Mouse (Mus musculus) adrenal gland, adult 2 months (tissue): ENCODE data around the gene Dmac2. TPM values are rescaled to one million over a fixed set of nuclear protein-coding genes. Genes with fewer than 3 reads are reported as not detected.
A peak's percentile ranks its signal among the peaks of the same experiment; 100 is the strongest.

ENCODE experiments used
- DNase-seq: peaks from one replicate; pipeline ENCODE4 v3.0.0; 2021
- polyA plus RNA-seq: library from polyadenylated mRNA; depleted of rRNA; stranded (reverse); fragments of >200 nt; gene quantifications from 2 replicates; pipeline ENCODE4 v1.2.3, GENCODE M21; 2012; rRNA removed
- total RNA-seq, 2 experiments: library from RNA; stranded (reverse); gene quantifications; 2 replicates each; pipeline ENCODE4 v1.2.3; 2021

Dmac2 gene
- total and polyA plus RNA-seq, 3 experiments, result 21.4 to 54.5 (median 35.3) TPM

DNA sequence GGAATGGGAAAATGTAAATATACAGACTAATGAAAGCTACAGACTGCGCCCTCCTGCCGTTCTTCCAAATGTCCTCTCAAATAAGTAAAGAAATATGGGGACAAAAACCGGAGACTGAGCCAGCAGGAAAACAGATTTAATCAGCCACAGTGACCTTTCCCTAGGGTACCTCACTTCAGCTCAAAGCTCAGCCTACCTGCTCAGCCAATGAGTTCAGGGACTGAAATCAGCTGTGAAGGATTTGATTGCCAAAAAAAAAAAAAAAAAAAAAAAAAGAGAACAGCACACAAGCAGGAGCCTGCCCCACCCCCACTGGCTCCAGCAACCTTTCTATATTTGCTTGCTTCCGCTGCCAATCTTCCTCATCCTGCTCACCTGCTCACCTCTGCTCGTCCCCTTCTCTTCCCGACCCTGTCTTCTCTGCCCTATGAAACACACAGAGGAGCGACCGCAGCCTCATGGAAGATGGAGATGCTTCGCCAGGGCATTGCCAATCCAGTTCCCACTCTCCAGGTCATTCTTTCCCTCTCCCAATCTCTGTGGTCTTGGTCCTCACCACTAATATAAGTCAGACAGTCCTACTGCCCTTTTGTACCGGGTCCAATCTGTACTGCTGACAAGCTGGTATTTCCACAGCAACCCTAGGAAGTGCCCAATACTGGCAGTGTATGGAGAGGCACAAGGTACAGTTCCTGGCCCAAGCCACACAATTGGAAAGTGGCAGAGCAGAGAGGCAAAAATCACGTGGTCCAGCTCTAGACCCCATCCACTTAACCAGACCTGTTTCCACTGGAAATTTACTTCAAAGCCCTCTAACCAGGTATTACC, 36.6 kb downstream of the Dmac2 start:
- DNase-seq, result peak; percentile 21

DNA sequence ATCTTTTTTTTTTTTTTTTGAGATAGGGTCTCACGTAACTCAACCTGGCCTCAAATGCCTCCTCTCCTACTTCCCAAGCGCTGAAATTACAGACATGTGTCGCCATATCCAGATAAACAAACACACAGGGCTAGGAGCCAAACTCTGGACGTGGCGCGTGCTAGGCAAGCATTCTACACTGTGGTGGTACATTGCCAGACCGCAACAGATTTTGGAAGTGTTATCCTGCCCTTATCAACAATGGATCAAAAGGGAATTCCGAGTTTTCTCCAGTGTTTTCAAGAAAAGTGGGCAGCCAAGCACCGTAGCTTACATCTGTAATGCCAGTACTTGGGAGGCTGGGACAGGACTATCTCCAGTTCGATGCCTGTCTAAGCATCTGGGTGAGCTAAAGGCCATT, 38.6 kb downstream of the Dmac2 start:
- DNase-seq, result peak; percentile 49

DNA sequence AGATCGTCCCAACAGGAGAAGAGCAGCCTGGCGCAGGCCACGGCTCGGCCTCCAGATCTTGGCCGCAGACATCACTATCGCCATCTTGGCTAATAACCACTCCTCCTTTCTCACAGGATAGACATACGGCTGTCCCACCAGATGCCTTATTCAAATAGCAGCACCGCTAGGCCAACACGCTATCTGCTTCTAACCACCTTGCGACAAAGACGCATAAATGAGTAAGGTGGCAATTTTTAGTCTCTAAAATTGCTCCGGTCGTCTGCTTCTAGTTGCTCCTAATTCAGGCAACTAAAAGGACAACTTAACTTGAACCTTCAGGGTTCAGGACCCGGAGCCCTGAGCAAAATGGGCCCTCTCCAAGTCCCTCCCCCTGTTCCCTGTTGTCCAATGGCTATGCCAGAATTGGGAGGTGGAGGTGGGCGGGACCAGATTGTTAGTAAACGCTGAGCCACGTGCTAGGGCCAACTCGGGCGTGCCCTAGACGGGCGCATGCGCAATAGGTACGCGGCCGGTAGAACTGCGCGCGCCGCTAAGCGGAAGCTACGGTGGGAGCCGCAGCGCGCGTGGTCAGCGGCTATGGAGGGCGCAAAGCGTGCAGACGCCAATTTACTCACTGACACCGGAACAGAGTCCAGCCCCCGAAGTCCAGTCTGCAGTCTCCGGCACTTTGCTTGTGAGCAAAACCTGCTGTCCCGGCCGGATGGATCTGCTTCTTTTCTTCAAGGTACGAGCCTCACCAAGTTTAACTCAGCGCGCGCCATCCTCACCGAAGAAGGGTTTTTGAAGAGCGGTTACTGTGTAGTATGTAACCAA, 39.7 kb downstream of the Dmac2 start, which contains the start of the genes Bckdha and Exosc5:
Gene Bckdha (minus strand): TSS at position 325 of the 816 bp plus-strand sequence.
Gene Exosc5 (plus strand): TSS at position 508 of the 816 bp plus-strand sequence.
- DNase-seq, result peak; percentile 99

DNA sequence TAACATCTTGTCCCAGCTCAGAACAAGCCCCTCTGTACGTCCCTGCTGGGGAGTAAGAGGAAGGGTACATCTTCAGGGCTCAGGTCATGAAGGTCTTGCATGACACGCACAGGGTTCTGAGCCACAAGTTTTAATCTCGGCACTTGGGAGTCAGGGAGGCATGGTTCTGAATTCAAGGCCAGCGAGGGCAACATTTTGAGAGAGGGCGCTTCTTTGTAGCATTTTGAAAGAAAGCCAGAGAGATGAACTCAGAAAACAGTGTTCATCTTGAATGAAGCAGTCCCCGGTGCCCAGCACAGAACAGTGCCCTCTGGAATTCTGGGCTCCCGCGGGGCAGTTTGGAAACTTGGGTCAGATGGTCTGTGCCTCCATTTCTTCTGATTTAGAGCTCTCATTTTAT, 47.2 kb downstream of the Dmac2 start:
- no peak for DNase-seq

DNA sequence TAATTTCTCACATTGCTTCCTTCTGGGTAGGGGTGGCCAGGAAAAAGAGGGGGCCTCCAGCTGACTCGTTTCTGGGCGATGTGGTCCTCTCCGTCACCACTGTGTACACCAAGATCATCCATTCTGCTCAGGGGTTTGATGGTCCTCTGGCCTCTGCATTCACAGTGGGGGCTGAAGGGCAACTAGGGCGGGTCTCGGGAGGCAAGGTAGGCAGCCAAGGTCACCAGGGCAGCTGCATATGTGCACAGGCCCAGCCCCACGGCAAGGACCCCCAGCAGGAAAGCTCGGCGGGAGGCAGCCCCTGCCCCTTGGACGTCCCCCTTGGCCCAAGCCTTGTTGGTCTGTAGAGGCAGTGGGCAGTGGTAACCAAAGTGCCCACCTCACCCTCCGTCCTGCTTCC, 49.9 kb downstream of the Dmac2 start:
- DNase-seq, result no peak

DNA sequence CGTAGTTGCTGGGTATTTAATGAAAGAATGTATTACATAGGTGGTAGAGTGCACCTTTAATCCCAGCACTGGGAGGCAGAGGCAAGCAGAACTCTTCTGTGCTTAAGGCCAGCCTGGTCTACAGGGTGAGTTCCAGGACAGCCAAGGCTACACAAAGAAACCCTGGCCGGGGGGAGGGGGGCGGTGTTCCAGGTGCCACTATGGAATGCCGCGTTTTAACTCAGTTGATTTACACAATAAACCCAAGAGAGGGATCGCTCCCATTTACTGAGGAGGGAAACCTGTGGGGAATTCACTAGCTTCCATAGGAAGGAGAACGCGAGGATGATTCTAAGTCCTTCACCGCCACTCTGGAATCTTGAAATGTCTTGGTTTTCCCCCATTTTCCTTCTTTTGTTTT, 50.4 kb downstream of the Dmac2 start:
- no peak for DNase-seq

DNA sequence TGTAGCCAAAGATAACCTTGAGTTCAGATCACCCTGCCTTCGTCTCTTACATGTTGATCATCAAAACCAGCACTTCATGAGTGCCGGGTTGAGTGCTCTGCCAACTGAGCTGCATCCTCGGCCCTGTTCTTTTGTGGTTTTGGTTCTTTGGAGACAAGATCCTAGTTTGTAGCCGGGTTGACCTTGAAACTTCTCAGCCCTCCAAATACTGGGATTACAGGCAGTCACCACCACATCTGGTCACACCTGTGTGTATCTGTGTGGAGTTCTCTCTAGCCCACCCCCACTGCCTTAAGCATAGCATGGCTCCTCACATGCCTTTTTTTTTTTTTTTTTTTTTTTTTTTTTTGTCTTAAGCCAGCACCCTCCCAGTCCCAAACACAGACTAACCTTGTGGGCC, 50.9 kb downstream of the Dmac2 start:
- DNase-seq, result no peak

DNA sequence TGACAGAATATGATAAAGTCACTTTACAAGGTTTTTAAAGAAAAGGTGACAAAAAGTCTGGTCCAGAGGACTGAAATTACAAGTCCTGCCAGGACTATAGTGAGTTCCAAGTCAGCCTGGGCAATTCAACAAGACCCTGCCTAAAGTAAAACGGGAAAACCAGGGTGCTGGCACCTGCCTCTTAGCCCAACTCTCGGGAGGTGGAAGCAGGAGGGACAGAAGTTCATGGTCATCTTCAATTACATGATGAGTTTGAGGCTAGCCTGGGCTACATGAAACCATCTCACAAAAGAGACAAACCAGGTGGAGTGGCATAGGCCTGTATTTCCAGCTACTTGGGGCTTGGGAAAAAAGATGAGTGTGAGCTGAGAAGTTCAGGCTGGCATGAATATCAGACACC, 52.5 kb downstream of the Dmac2 start:
- DNase-seq, result no peak

DNA sequence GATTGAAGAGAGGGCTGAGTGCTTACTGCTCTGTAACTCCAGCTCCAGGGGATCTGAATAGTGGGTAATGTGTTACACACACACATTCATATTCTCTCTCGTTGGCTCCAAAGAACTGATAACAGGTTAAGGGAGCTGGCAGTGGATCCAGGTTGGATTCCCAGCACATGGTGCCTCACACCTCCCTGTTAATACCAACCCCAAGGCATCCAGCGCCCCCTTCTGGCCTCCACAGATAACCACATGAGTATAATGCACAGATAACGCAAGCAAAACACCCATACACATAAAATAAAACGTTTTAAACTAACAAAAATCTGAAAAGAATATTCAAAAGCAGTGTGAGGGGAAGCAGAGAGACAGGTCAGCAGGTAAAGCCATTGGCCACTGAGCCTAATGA, 53.2 kb downstream of the Dmac2 start:
- DNase-seq, result no peak

DNA sequence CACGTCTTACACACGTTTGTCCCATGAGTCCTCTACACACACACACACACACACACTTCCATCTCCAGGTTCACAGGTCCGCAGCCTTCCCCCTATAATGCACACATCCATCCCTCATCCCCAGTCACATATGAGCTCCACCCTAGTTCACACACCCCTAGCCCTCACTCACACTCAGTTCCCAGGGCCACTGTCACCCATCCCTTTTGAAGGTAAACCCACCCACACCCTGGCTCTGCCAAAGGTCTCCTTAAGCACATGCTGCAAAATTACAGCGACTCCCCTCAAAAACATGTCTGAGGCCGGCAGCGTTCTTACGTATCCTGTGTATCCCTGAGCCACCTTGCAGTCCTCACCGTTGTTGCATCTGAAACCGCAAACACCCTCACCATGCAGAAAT, 55.1 kb downstream of the Dmac2 start:
- DNase-seq, result no peak

DNA sequence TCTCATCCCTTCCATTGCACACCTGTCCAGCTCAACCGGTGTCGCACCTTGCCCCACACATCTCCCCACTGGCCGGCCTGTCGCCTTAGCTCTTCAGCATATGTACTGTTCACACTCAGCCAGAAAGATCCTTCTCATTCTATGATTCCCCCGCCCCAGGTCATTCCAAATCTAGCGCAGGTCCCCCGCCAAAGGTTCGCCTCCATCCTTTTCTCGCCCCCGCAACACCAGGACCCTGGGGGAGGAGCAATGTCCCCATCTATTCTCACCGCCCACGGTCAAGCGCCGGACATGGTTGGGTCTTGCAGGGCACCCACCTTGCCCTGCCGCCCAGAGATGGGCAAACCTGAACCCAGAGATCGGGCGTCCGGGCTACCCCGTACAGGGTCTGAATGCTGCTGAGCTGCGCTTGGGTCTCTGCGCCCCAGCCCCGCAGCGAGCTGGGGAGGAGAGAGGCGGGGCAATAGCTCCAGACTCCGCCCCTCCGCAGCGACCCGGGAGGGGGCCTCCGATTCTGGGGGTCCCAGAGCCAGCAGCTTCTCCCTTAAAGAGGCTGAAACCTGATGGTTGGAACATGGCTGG, 55.6 kb downstream of the Dmac2 start, which contains the start of gene Tmem91:
Gene Tmem91 (minus strand): TSS at position 448 of the 582 bp plus-strand sequence.
- DNase-seq, result no peak

Other genes with a start within 250 kb of the Dmac2 start
- gene Cnfn, start 249.7 kb upstream of the Dmac2 start, total RNA-seq, result not detected
- gene Cnfn, start 249.7 kb upstream of the Dmac2 start, polyA plus RNA-seq, result 1.8 TPM in 1 of 2 replicates, not detected in the other
- gene Lipe, start 220.7 kb upstream of the Dmac2 start, total RNA-seq, result 100 to 1,000 TPM; 372 to 462 TPM
- gene Lipe, start 220.7 kb upstream of the Dmac2 start, polyA plus RNA-seq, result 471 and 632 TPM in 2 replicates
- not detected for gene Cxcl17, start 206.5 kb upstream of the Dmac2 start, total RNA-seq
- not detected in 2 replicates for gene Cxcl17, start 206.5 kb upstream of the Dmac2 start, polyA plus RNA-seq
- gene Ceacam1, start 141.8 kb upstream of the Dmac2 start, total RNA-seq, result 10 to 100 TPM in 1 of 2 experiments, 1 to 10 TPM in 1; 8.4 to 45.0 TPM
- gene Ceacam1, start 141.8 kb upstream of the Dmac2 start, polyA plus RNA-seq, result 5.9 and 9.5 TPM in 2 replicates
- gene Ceacam2, start 79.6 kb upstream of the Dmac2 start, total RNA-seq, result 1 to 10 TPM; 1.1 to 5.0 TPM
- gene Ceacam2, start 79.6 kb upstream of the Dmac2 start, polyA plus RNA-seq, result not detected in 2 replicates
- gene Erich4, start 3.5 kb upstream of the Dmac2 start, total RNA-seq, result not detected
- not detected in 2 replicates for gene Erich4, start 3.5 kb upstream of the Dmac2 start, polyA plus RNA-seq
- gene B3gnt8, start 7.2 kb downstream of the Dmac2 start, total RNA-seq, result 1 to 10 TPM; 1.8 to 4.5 TPM
- gene B3gnt8, start 7.2 kb downstream of the Dmac2 start, polyA plus RNA-seq, result 11.8 and 13.0 TPM in 2 replicates
- 100 to 1,000 TPM; 207 to 217 TPM for gene Bckdha, start 39.6 kb downstream of the Dmac2 start, total RNA-seq
- gene Bckdha, start 39.6 kb downstream of the Dmac2 start, polyA plus RNA-seq, result 626 and 697 TPM in 2 replicates
- 10 to 100 TPM; 42.5 to 44.0 TPM for gene Exosc5, start 39.8 kb downstream of the Dmac2 start, total RNA-seq
- 121 and 124 TPM in 2 replicates for gene Exosc5, start 39.8 kb downstream of the Dmac2 start, polyA plus RNA-seq
- gene Tmem91, start 55.8 kb downstream of the Dmac2 start, total RNA-seq, result under 1 TPM in 1 of 2 experiments, not detected in 1; 0.37 TPM
- gene Tmem91, start 55.8 kb downstream of the Dmac2 start, polyA plus RNA-seq, result 0.67 and 1.1 TPM in 2 replicates
- gene B9d2, start 61.4 kb downstream of the Dmac2 start, total RNA-seq, result 10 to 100 TPM; 12.2 to 26.4 TPM
- 69.9 and 83.0 TPM in 2 replicates for gene B9d2, start 61.4 kb downstream of the Dmac2 start, polyA plus RNA-seq
- 10 to 100 TPM; 30.2 to 36.6 TPM for gene Tgfb1, start 67.6 kb downstream of the Dmac2 start, total RNA-seq
- gene Tgfb1, start 67.6 kb downstream of the Dmac2 start, polyA plus RNA-seq, result 50.8 and 57.6 TPM in 2 replicates
- 10 to 100 TPM; 47.4 to 50.9 TPM for gene Ccdc97, start 99.7 kb downstream of the Dmac2 start, total RNA-seq
- 90.9 and 95.2 TPM in 2 replicates for gene Ccdc97, start 99.7 kb downstream of the Dmac2 start, polyA plus RNA-seq
- gene Hnrnpul1, start 135.3 kb downstream of the Dmac2 start, total RNA-seq, result 100 to 1,000 TPM; 104 to 109 TPM
- gene Hnrnpul1, start 135.3 kb downstream of the Dmac2 start, polyA plus RNA-seq, result 33.0 and 38.7 TPM in 2 replicates
- 10 to 100 TPM; 42.1 to 73.8 TPM for gene Axl, start 169.3 kb downstream of the Dmac2 start, total RNA-seq
- 40.3 TPM in 2 replicates for gene Axl, start 169.3 kb downstream of the Dmac2 start, polyA plus RNA-seq
- gene Cyp2s1, start 197.5 kb downstream of the Dmac2 start, total RNA-seq, result 1 to 10 TPM; 2.5 to 3.4 TPM
- gene Cyp2s1, start 197.5 kb downstream of the Dmac2 start, polyA plus RNA-seq, result 2.4 and 3.0 TPM in 2 replicates